Mouse (Mus musculus) liver, postnatal 0 days (tissue): ENCODE results near the gene Zfp592. TPM values are rescaled to one million over a fixed set of nuclear protein-coding genes. Genes with fewer than 3 reads are reported as not detected.

Experiments used
- ATAC-seq: fragments of 200-750 bp; cut with Nextera tagmentation; 2 replicates; pipeline ENCODE4 v1.8.0; 2017; ENCODE audit warnings: mild to moderate bottlenecking, moderate library complexity
- DNase-seq: peaks from one replicate; pipeline ENCODE4 v3.0.0-alpha.2; 2016
- H3K27ac ChIP-seq: fragments of 300-500 bp; sonication (generic); 2 replicates; pipeline ENCODE4 v1.5.1; 2014; ENCODE audit warnings: antibody characterized with exemption, moderate library complexity, mild to moderate bottlenecking, low read depth
- H3K27me3 ChIP-seq: fragments of 300-500 bp; sonication (generic); 2 replicates; pipeline ENCODE4 v1.6.1; 2014; ENCODE audit warnings: low read length, control low read depth, mixed read lengths; ENCODE audit not compliant: insufficient read depth
- H3K36me3 ChIP-seq: fragments of 300-500 bp; sonication (generic); replicated peaks from 2 replicates; pipeline ENCODE4 v1.6.1; 2014; ENCODE audit warnings: mild to moderate bottlenecking, control low read depth, low read length, moderate library complexity, mixed read lengths; ENCODE audit not compliant: insufficient read depth
- H3K4me1 ChIP-seq: fragments of 300-500 bp; sonication (generic); 2 replicates; pipeline ENCODE4 v1.6.1; 2014; ENCODE audit warnings: antibody characterized with exemption, mild to moderate bottlenecking, control low read depth; ENCODE audit not compliant: insufficient read depth
- H3K4me2 ChIP-seq: fragments of 300-500 bp; sonication (generic); 2 replicates; pipeline ENCODE4 v1.6.1; 2014; ENCODE audit warnings: low read depth, mild to moderate bottlenecking, low read length, moderate library complexity, mixed read lengths
- H3K4me3 ChIP-seq: fragments of 300-500 bp; sonication (generic); 2 replicates; pipeline ENCODE4 v1.5.1; 2014; ENCODE audit warnings: low read depth, low read length
- H3K9ac ChIP-seq: fragments of 300-500 bp; sonication (generic); replicated peaks from 2 replicates; pipeline ENCODE4 v1.6.1; 2014; ENCODE audit warnings: mild to moderate bottlenecking, moderate library complexity
- H3K9me3 ChIP-seq: fragments of 300-500 bp; sonication (generic); 2 replicates; pipeline ENCODE4 v1.6.1; 2016; ENCODE audit warnings: mild to moderate bottlenecking, control low read depth, low read length, mixed read lengths
- CTCF ChIP-seq: sonication (generic); IDR thresholded peaks from 2 replicates; pipeline ENCODE4 v1.5.1; 2016; ENCODE audit warnings: antibody characterized with exemption, low read depth
- EP300 ChIP-seq: IDR thresholded peaks from 2 replicates; pipeline ENCODE4 v1.6.1; 2016; ENCODE audit warnings: antibody characterized with exemption, low read depth, mild to moderate bottlenecking
- WGBS: fragments of 180-500 bp; shearing (Covaris S2); extraction: QIAGEN DNeasy Blood & Tissue Kit; methylation state at CpG from one replicate; pipeline ENCODE4 v1.1.7; 2014; ENCODE audit not compliant: insufficient replicate concordance; 5-methylcytosine and 5-hydroxymethylcytosine counted together
- polyA plus RNA-seq: library from polyadenylated mRNA; unstranded; fragments of >200 nt; fragmentation: Nextera tagmentation; extraction: Ambion mirVana; gene quantifications from 2 replicates; pipeline ENCODE4 v1.2.1, GENCODE M21; 2015

Gene Zfp592
- polyA plus RNA-seq, 1 experiment from 2014 or later, result 4.3 TPM

DNA sequence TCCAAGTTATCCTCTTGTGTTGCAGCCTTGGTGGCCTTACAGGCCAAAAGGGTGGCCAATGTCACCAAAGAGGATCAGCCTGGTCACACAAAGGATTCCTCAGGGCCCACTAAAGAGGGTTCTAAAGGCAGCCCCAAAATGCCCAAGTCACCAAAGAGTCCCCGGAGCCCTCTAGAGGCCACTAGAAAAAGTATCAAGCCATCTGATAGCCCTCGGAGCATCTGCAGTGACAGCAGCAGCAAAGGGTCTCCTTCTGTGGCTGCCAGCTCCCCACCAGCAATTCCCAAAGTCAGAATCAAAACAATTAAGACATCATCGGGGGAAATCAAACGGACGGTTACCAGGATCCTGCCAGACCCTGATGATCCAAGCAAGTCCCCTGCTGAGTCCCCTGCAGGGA lies 30.6 kb downstream of the Zfp592 start:
- DNase-seq (no peak), ATAC-seq (no peak)
- TF ChIP-seq CTCF (peak; percentile 52), EP300 (no peak)
- Histone ChIP-seq H3K9ac (no peak overlapping the region), H3K9me3 (no peaks in the 10 kb centered on the region), H3K4me3 (no peak overlapping the region), H3K4me2 (no peak overlapping the region), H3K36me3 (peaks cover 51% of the 10 kb centered on the region), H3K27ac (no peak overlapping the region), H3K4me1 (no peaks in the 10 kb centered on the region), H3K27me3 (no peaks in the 10 kb centered on the region)
- 82% methylated on average over 5 of the region's 5 CpGs for WGBS

- H3K9ac ChIP-seq, result no peak overlapping the region
- DNase-seq (no peak), ATAC-seq (no peak)
- TF ChIP-seq CTCF (no peak), EP300 (no peak)
- H3K9me3 ChIP-seq, result no peaks in the 10 kb centered on the region
- H3K4me2 ChIP-seq, result no peak overlapping the region
- no peak overlapping the region for H3K27ac ChIP-seq
- peaks cover 56% of the 10 kb centered on the region for H3K36me3 ChIP-seq
- H3K4me3 ChIP-seq, result no peak overlapping the region
- no peaks in the 10 kb centered on the region for H3K27me3 ChIP-seq
- H3K4me1 ChIP-seq, result no peaks in the 10 kb centered on the region
- 94% methylated on average over 9 of the region's 9 CpGs for WGBS
Observed at GRCm38 (mm10) chr7:81024651-81025050, 31.2 kb downstream of the Zfp592 start.

DNA sequence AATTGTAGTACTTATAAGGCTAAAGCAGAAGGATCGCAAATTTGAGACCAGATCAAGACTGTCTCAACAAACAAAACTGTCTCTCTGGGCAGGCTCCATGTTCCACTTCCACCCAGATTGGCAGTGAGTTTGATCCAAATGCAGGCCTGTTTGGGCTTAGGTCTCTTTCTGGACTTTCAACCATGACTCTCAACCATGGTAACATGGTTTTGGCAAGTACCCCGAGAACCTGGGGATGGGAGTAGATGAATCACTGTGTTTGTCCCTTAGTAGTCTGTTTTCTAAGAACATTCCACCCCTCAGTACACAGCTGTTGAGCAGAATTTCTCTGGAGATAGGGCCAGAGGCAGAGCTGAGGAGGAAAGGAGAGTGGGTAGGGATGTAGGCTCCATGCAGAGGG lies 32.3 kb downstream of the Zfp592 start:
- Histone ChIP-seq H3K27me3 (no peaks in the 10 kb centered on the region), H3K9ac (no peak overlapping the region), H3K27ac (no peak overlapping the region), H3K4me2 (no peak overlapping the region), H3K9me3 (no peaks in the 10 kb centered on the region), H3K36me3 (peaks cover 67% of the 10 kb centered on the region), H3K4me3 (no peak overlapping the region), H3K4me1 (no peaks in the 10 kb centered on the region)
- DNase-seq, result no peak
- ATAC-seq, result no peak
- TF ChIP-seq CTCF (no peak), EP300 (no peak)
- 85% methylated on average over 2 of the region's 2 CpGs for WGBS

DNA sequence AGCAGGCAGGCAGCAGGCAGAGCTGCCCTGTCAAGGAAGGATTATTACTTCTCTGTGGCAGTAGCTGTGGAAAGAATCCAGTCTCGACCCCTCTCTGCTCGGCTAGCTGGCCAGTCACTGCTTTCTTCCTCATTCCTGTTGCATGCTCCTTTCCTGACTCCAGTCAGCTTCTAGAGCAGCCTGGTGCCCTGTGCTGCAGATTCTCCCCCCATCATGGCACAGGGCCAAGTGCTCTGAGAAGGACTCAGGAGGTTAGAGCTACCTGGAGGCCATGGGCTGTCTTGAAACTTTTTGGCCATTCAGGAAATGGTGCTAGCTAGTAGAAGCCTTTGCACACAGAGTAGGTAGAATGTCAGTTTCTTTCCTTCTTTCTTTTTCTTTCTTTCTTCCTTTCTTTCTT lies 46.2 kb downstream of the Zfp592 start:
- Histone ChIP-seq H3K27me3 (no peaks in the 10 kb centered on the region), H3K9ac (no peak overlapping the region), H3K36me3 (peaks cover 69% of the 10 kb centered on the region), H3K27ac (no peak overlapping the region), H3K4me3 (no peak overlapping the region), H3K9me3 (no peaks in the 10 kb centered on the region), H3K4me2 (no peak overlapping the region), H3K4me1 (no peaks in the 10 kb centered on the region)
- DNase-seq (no peak), ATAC-seq (no peak)
- TF ChIP-seq EP300 (no peak), CTCF (no peak)
- WGBS, result 77% methylated on average over 2 of the region's 2 CpGs

GRCm38 (mm10) chr7:81043023-81043620 lies 49.6 kb downstream of the Zfp592 start:
- Histone ChIP-seq H3K9me3 (no peaks in the 10 kb centered on the region), H3K4me3 (no peak overlapping the region), H3K9ac (no peak overlapping the region), H3K4me1 (no peaks in the 10 kb centered on the region), H3K36me3 (peaks cover 45% of the 10 kb centered on the region), H3K27ac (no peak overlapping the region), H3K4me2 (no peak overlapping the region), H3K27me3 (no peaks in the 10 kb centered on the region)
- TF ChIP-seq EP300 (no peak), CTCF (no peak)
- no peak for ATAC-seq
- DNase-seq, result no peak
- 85% methylated on average over 5 of the region's 5 CpGs for WGBS

- no peak for DNase-seq
- Histone ChIP-seq H3K27me3 (no peaks in the 10 kb centered on the region), H3K9me3 (no peaks in the 10 kb centered on the region), H3K36me3 (no peaks in the 10 kb centered on the region; the same call in 1 of the 2 replicates), H3K4me3 (no peak overlapping the region), H3K27ac (no peak overlapping the region), H3K4me1 (no peaks in the 10 kb centered on the region), H3K9ac (no peak overlapping the region), H3K4me2 (no peak overlapping the region)
- no peak for ATAC-seq
- TF ChIP-seq CTCF, result no peak
- no peak for TF ChIP-seq EP300
- WGBS, result 73% methylated on average over 3 of the region's 3 CpGs
Observed at GRCm38 (mm10) chr7:81047847-81048246, 54.4 kb downstream of the Zfp592 start.
